Mouse (Mus musculus): ENCODE results near the gene Gm19345. TPM values are rescaled to one million over a fixed set of nuclear protein-coding genes. Genes with fewer than 3 reads are reported as not detected.
A peak's percentile ranks its signal among the peaks of the same experiment; 100 is the strongest.

Gene Gm19345
- not detected in 2 replicates for polyA plus RNA-seq (2014; fragmentation: Nextera tagmentation; extraction: Ambion mirVana)

GRCm38 (mm10) chr7:19851858-19852570, at the start of gene Gm19345:
Gene Gm19345, plus strand, starts transcription at chr7:19852003.
- Histone ChIP-seq H3K36me3 (ENCODE audit: insufficient read depth) (no peaks in the 10 kb centered on the region), H3K9me3 (ENCODE audit: low read depth, low read length) (no peaks in the 10 kb centered on the region), H3K4me2 (peak within 1 kb of the TSS; percentile 51), H3K9ac (0 out of 2 replicates have a peak within 1 kb of the TSS, but pooled peaks have one; percentile 11), H3K4me1 (ENCODE audit: insufficient read depth) (no peaks in the 10 kb centered on the region), H3K27me3 (ENCODE audit: insufficient read depth, low read length) (0 out of 2 replicates have a peak, but pooled peaks cover 11% of the 10 kb centered on the region), H3K27ac (ENCODE audit: low read depth) (no peak within 1 kb of the TSS), H3K4me3 (ENCODE audit: low read depth, low read length) (peak within 1 kb of the TSS; percentile 20)
- 2% methylated on average over 33 of the region's 33 CpGs for WGBS
- peak; percentile 49 for DNase-seq
- TF ChIP-seq CTCF (IDR thresholded peaks at IDR 0.05; ENCODE audit: low read depth), result no peak
- peak; percentile 68; the same call in 1 of the 2 replicates for ATAC-seq (ENCODE audit: insufficient read depth)

- no peaks in the 10 kb centered on the region for H3K4me1 ChIP-seq (ENCODE audit: insufficient read depth)
- no peak overlapping the region for H3K4me3 ChIP-seq (ENCODE audit: low read depth, low read length)
- no peaks in the 10 kb centered on the region for H3K9me3 ChIP-seq (ENCODE audit: low read depth, low read length)
- DNase-seq (peak; percentile 88), ATAC-seq (ENCODE audit: insufficient read depth) (peak; percentile 28; the same call in 1 of the 2 replicates)
- H3K27ac ChIP-seq (ENCODE audit: low read depth), result no peak overlapping the region
- H3K4me2 ChIP-seq, result no peak overlapping the region
- WGBS, result 16% methylated on average over 7 of the region's 7 CpGs
- peak; percentile 96 for TF ChIP-seq CTCF (IDR thresholded peaks at IDR 0.05; ENCODE audit: low read depth)
- no peaks in the 10 kb centered on the region for H3K27me3 ChIP-seq (ENCODE audit: insufficient read depth, low read length)
- H3K9ac ChIP-seq, result no peak overlapping the region
- no peaks in the 10 kb centered on the region for H3K36me3 ChIP-seq (ENCODE audit: insufficient read depth)
Observed at GRCm38 (mm10) chr7:19802995-19803394, 48.8 kb upstream of the Gm19345 start.

- Histone ChIP-seq H3K9ac (no peak overlapping the region), H3K36me3 (ENCODE audit: insufficient read depth) (no peaks in the 10 kb centered on the region), H3K27me3 (ENCODE audit: insufficient read depth, low read length) (peaks cover 25% of the 10 kb centered on the region; the same call in 1 of the 2 replicates), H3K9me3 (ENCODE audit: low read depth, low read length) (no peaks in the 10 kb centered on the region), H3K4me2 (no peak overlapping the region), H3K4me3 (ENCODE audit: low read depth, low read length) (no peak overlapping the region), H3K4me1 (ENCODE audit: insufficient read depth) (0 out of 2 replicates have a peak, but pooled peaks cover 3% of the 10 kb centered on the region), H3K27ac (ENCODE audit: low read depth) (no peak overlapping the region)
- WGBS, result 85% methylated on average over 8 of the region's 8 CpGs
- DNase-seq (no peak), ATAC-seq (ENCODE audit: insufficient read depth) (no peak)
- TF ChIP-seq CTCF (IDR thresholded peaks at IDR 0.05; ENCODE audit: low read depth), result no peak
Observed at GRCm38 (mm10) chr7:19806356-19806969, 45.3 kb upstream of the Gm19345 start.

GRCm38 (mm10) chr7:19809369-19809768, 42.4 kb upstream of the Gm19345 start:
- 0 out of 2 replicates have a peak, but pooled peaks cover 3% of the 10 kb centered on the region for H3K4me1 ChIP-seq (ENCODE audit: insufficient read depth)
- H3K9me3 ChIP-seq (ENCODE audit: low read depth, low read length), result no peaks in the 10 kb centered on the region
- WGBS, result 6% methylated on average over 27 of the region's 27 CpGs
- DNase-seq, result peak; percentile 46
- ATAC-seq (ENCODE audit: insufficient read depth), result peak; percentile 47; the same call in 1 of the 2 replicates
- peaks cover 29% of the 10 kb centered on the region; the same call in 1 of the 2 replicates for H3K27me3 ChIP-seq (ENCODE audit: insufficient read depth, low read length)
- no peak overlapping the region for H3K27ac ChIP-seq (ENCODE audit: low read depth)
- H3K4me3 ChIP-seq (ENCODE audit: low read depth, low read length), result peak overlapping the region; percentile 6; the same call in 1 of the 2 replicates
- 0 out of 2 replicates have a peak overlapping the region, but pooled peaks have one; percentile 9 for H3K9ac ChIP-seq
- TF ChIP-seq CTCF (IDR thresholded peaks at IDR 0.05; ENCODE audit: low read depth), result no peak
- peak overlapping the region; percentile 49; the same call in 1 of the 2 replicates for H3K4me2 ChIP-seq
- no peaks in the 10 kb centered on the region for H3K36me3 ChIP-seq (ENCODE audit: insufficient read depth)

- peak; percentile 45; the same call in 1 of the 2 replicates for ATAC-seq (ENCODE audit: insufficient read depth)
- no peak overlapping the region for H3K9ac ChIP-seq
- H3K4me3 ChIP-seq (ENCODE audit: low read depth, low read length), result no peak overlapping the region
- H3K4me1 ChIP-seq (ENCODE audit: insufficient read depth), result 0 out of 2 replicates have a peak, but pooled peaks cover 3% of the 10 kb centered on the region
- no peaks in the 10 kb centered on the region for H3K9me3 ChIP-seq (ENCODE audit: low read depth, low read length)
- 5% methylated on average over 22 of the region's 22 CpGs for WGBS
- H3K27ac ChIP-seq (ENCODE audit: low read depth), result no peak overlapping the region
- TF ChIP-seq CTCF (IDR thresholded peaks at IDR 0.05; ENCODE audit: low read depth), result no peak
- peak overlapping the region; percentile 44 for H3K4me2 ChIP-seq
- DNase-seq, result peak; percentile 71
- H3K36me3 ChIP-seq (ENCODE audit: insufficient read depth), result no peaks in the 10 kb centered on the region
- H3K27me3 ChIP-seq (ENCODE audit: insufficient read depth, low read length), result peaks cover 29% of the 10 kb centered on the region; the same call in 1 of the 2 replicates
Observed at GRCm38 (mm10) chr7:19811114-19811513, 40.7 kb upstream of the Gm19345 start.

GRCm38 (mm10) chr7:19813161-19813560, 38.6 kb upstream of the Gm19345 start:
- DNase-seq, result no peak
- no peak for TF ChIP-seq CTCF (IDR thresholded peaks at IDR 0.05; ENCODE audit: low read depth)
- H3K9ac ChIP-seq, result no peak overlapping the region
- ATAC-seq (ENCODE audit: insufficient read depth), result no peak
- no peak overlapping the region for H3K27ac ChIP-seq (ENCODE audit: low read depth)
- no peak overlapping the region for H3K4me3 ChIP-seq (ENCODE audit: low read depth, low read length)
- H3K4me1 ChIP-seq (ENCODE audit: insufficient read depth), result peaks cover 18% of the 10 kb centered on the region
- H3K36me3 ChIP-seq (ENCODE audit: insufficient read depth), result no peaks in the 10 kb centered on the region
- no peak overlapping the region for H3K4me2 ChIP-seq
- no peaks in the 10 kb centered on the region for H3K9me3 ChIP-seq (ENCODE audit: low read depth, low read length)
- H3K27me3 ChIP-seq (ENCODE audit: insufficient read depth, low read length), result peaks cover 29% of the 10 kb centered on the region; the same call in 1 of the 2 replicates
- 77% methylated on average over 4 of the region's 4 CpGs for WGBS

Data from lung, embryonic 14.5 days (tissue).